Mouse (Mus musculus): ENCODE results near the gene Castor1. TPM values are rescaled to one million over a fixed set of nuclear protein-coding genes. Genes with fewer than 3 reads are reported as not detected.
A peak's percentile ranks its signal among the peaks of the same experiment; 100 is the strongest.

Castor1 gene
- polyA plus RNA-seq, 1 experiment from 2014 or later: 3.1 TPM

DNA sequence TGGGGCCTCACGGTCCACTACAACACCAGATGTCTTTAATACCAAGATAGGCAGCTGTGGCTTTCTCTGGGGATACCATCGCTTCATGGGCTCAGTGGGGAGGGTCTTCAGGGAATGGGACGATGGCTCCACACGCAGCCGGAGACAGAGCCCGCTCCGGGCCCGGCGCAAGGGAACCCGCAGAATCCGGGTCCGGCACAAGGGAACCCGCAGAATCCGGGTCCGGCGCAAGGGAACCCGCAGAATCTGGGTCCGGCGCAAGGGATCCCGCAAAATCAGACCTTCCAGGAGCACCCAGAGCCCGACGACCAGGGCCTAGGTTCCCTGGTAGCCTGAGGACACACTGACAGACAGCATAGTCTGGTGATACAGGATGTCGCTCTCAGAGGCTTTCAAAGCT is 21.7 kb downstream of the Castor1 start:
- no peaks in the 10 kb centered on the region for H3K27me3 ChIP-seq (replicated peaks)
- H3K4me2 ChIP-seq (replicated peaks): no peak overlapping the region
- no peaks in the 10 kb centered on the region for H3K9me3 ChIP-seq
- H3K4me3 ChIP-seq (replicated peaks): no peak overlapping the region
- WGBS: 91% methylated on average over 23 of the region's 23 CpGs
- H3K27ac ChIP-seq: no peak overlapping the region
- H3K9ac ChIP-seq: no peak overlapping the region
- H3K36me3 ChIP-seq: no peaks in the 10 kb centered on the region
- 0 out of 2 replicates have a peak, but pooled peaks cover 4% of the 10 kb centered on the region for H3K4me1 ChIP-seq (replicated peaks)
- no peak for ATAC-seq

DNA sequence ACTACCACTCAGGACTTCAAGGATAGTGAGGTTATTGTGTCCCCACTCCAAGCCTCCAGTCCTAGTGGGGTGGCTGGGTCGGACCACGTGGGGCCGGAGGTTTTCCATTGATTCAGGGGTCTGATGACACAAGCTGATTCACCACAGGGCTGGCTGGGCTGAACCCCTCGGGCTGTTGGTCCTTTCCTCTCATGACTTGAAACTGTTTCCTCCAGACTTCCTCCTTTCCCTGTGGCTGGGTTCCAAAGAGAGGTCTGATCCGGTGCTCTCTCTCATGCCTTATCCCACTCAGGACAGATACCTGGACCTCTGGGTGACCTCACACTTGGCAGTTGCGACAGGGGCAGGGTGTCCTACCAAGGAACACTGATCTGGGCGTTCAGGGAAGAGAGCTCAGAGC is 22.1 kb downstream of the Castor1 start:
- H3K9me3 ChIP-seq: no peaks in the 10 kb centered on the region
- H3K4me1 ChIP-seq (replicated peaks): 0 out of 2 replicates have a peak, but pooled peaks cover 4% of the 10 kb centered on the region
- H3K36me3 ChIP-seq: no peaks in the 10 kb centered on the region
- no peak overlapping the region for H3K4me3 ChIP-seq (replicated peaks)
- WGBS: 76% methylated on average over 7 of the region's 7 CpGs
- H3K9ac ChIP-seq: no peak overlapping the region
- ATAC-seq: no peak
- no peak overlapping the region for H3K27ac ChIP-seq
- H3K4me2 ChIP-seq (replicated peaks): no peak overlapping the region
- no peaks in the 10 kb centered on the region for H3K27me3 ChIP-seq (replicated peaks)

DNA sequence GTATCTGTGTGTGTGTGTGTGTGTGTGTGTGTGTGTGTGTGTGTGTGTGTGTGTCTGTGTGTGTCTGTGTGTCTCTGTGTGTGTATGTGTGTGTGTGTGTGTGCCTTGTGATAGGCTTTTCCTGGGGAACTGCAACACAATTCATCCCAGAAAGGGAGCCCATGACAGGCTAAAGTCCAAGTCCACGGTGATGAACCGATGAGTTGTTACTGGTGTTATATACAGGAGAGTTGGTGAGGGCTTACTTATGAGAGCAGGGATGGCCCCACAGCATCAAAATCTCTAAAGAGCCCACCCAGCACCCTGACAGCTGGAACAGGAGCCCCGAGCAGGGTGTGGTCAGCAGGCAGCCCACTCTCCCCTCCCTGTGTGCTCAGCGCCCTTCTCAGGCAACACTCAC is 23.2 kb downstream of the Castor1 start:
- no peak overlapping the region for H3K9ac ChIP-seq
- H3K4me3 ChIP-seq (replicated peaks): no peak overlapping the region
- ATAC-seq: peak; percentile 34; the same call in 1 of the 2 replicates
- no peaks in the 10 kb centered on the region for H3K27me3 ChIP-seq (replicated peaks)
- WGBS: 64% methylated on average over 4 of the region's 4 CpGs
- no peak overlapping the region for H3K27ac ChIP-seq
- no peaks in the 10 kb centered on the region for H3K36me3 ChIP-seq
- H3K4me2 ChIP-seq (replicated peaks): no peak overlapping the region
- 0 out of 2 replicates have a peak, but pooled peaks cover 1% of the 10 kb centered on the region for H3K4me1 ChIP-seq (replicated peaks)
- H3K9me3 ChIP-seq: no peaks in the 10 kb centered on the region

DNA sequence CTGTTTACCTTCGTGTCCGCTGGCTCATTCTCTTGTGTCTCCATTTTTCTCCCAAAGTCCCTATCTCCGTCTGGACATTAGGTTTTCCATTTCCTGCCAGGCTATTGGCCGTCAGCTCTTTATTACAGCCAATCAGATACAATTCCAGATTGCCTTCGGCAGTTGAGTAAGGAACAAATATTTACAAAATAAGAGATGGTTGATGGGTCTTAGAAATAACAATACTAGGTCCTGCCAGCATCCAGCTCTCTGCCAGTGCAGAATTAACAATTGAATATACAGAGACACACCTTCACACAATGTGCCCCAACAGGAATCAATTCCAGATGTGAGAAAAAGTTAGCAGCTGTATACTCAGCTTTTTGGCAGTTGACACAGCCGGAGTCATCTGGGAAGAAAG is 28.1 kb downstream of the Castor1 start:
- no peak overlapping the region for H3K4me3 ChIP-seq (replicated peaks)
- no peak overlapping the region for H3K27ac ChIP-seq
- no peak for ATAC-seq
- no peaks in the 10 kb centered on the region for H3K27me3 ChIP-seq (replicated peaks)
- no peaks in the 10 kb centered on the region for H3K9me3 ChIP-seq
- no peak overlapping the region for H3K4me2 ChIP-seq (replicated peaks)
- H3K36me3 ChIP-seq: no peaks in the 10 kb centered on the region
- no peaks in the 10 kb centered on the region for H3K4me1 ChIP-seq (replicated peaks)
- WGBS: 53% methylated on average over 6 of the region's 6 CpGs
- H3K9ac ChIP-seq: no peak overlapping the region

DNA sequence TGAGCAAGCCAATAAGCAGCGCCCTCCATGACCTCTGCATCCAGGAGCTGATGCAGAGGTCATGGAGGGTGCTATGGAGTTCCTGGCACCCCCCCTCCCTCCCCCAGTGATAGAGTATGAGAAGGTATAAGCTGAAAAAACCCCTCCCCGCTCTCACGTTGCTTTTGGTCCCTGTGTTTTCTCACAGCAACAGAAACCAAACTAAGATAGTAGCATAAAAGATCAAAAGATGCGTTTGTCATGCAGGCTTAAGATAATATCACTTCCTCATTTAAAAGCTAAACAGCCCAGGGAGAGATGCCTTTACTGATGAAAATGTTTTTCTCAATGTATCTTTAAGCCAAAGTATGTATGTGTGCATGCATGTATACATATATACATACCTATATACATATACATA is 28.6 kb downstream of the Castor1 start:
- no peaks in the 10 kb centered on the region for H3K36me3 ChIP-seq
- WGBS: 69% methylated on average over 4 of the region's 4 CpGs
- no peak overlapping the region for H3K4me2 ChIP-seq (replicated peaks)
- ATAC-seq: no peak
- H3K27ac ChIP-seq: no peak overlapping the region
- H3K27me3 ChIP-seq (replicated peaks): no peaks in the 10 kb centered on the region
- H3K9ac ChIP-seq: no peak overlapping the region
- no peak overlapping the region for H3K4me3 ChIP-seq (replicated peaks)
- no peaks in the 10 kb centered on the region for H3K4me1 ChIP-seq (replicated peaks)
- no peaks in the 10 kb centered on the region for H3K9me3 ChIP-seq

DNA sequence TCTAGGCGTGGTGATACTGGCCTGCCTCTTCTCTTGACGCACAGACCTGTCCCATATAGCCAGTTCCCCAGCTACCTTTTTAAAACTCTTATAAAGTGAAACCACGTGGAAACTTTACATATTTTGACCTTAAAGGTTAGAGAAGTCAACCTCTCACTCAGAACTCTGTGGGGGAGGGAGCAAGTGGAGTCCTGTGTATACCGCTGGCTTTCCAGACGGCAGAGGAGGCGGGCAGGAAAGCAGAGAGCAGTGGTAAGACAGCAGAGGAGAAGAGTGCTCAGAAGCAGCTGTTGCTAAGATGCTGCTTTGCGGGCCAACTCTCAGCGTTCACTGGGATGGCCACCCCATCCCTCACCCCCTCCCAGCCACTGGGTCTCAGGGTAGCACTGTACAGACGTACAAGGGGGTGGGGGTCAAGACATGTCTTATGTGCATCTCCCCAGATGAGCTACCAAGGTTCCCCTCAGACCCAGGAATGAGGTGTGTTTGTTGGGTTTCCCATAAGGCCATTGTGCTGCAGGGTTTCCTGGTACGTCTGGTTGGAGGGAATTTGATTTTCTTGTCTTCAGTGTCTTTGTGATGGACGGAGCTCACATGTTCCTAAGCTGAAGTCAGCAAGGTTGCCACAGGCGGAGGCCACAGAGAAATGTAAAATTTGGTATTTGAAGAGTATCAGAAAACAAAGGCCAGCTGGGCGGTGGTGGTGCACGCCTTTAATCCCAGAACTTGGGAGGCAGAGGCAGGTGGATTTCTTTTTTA is 29.4 kb downstream of the Castor1 start:
- H3K4me2 ChIP-seq (replicated peaks): no peak overlapping the region
- no peak overlapping the region for H3K4me3 ChIP-seq (replicated peaks)
- no peaks in the 10 kb centered on the region for H3K36me3 ChIP-seq
- H3K27me3 ChIP-seq (replicated peaks): no peaks in the 10 kb centered on the region
- 71% methylated on average over 14 of the region's 14 CpGs for WGBS
- ATAC-seq: no peak
- no peak overlapping the region for H3K9ac ChIP-seq
- H3K4me1 ChIP-seq (replicated peaks): no peaks in the 10 kb centered on the region
- no peak overlapping the region for H3K27ac ChIP-seq
- H3K9me3 ChIP-seq: no peaks in the 10 kb centered on the region

DNA sequence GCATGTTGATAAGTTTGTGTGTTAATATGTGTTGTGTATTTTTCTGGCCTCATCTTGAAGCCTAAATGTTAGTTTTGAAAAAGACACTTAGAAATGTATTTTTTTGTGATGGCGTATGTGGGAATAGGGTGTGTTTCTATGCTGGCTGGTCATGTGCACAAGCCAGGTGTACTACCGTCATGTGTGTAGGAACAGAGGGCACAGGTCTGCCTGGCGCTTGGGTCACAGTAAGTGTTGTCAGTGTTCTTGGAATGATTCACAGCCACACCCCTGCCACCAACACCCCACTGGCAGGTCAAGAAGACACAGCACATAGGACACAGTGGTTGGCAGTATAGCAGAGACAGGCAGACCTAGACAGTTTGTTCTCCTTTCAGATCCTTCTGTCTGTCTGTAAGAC is 31.1 kb downstream of the Castor1 start:
- no peaks in the 10 kb centered on the region for H3K36me3 ChIP-seq
- WGBS: 88% methylated on average over 3 of the region's 3 CpGs
- ATAC-seq: peak; percentile 51; the same call in 1 of the 2 replicates

DNA sequence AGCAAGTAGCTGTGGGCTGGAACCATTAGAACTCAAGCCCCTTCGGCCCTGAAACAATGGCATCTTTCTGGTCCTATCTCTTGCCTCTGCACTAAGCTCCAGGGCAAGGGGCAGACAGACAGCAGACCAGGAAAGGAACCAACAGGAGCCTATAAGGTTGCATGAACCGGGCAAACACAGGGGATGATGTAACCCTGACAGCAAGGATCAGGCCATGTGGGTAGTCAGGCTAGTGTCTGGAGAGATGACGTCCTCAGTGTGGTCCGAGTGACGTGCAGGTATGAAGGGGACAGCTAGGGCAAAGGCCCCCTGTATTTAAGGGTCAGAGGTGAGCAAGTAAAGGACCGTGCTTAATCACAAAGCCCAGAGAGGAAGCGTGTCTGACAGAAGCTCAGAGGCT is 32.3 kb downstream of the Castor1 start:
- no peak overlapping the region for H3K9ac ChIP-seq
- no peak for ATAC-seq
- H3K27me3 ChIP-seq (replicated peaks): no peaks in the 10 kb centered on the region
- no peak overlapping the region for H3K4me3 ChIP-seq (replicated peaks)
- no peaks in the 10 kb centered on the region for H3K36me3 ChIP-seq
- 70% methylated on average over 7 of the region's 7 CpGs for WGBS
- no peak overlapping the region for H3K27ac ChIP-seq
- H3K4me2 ChIP-seq (replicated peaks): no peak overlapping the region
- no peaks in the 10 kb centered on the region for H3K4me1 ChIP-seq (replicated peaks)
- no peaks in the 10 kb centered on the region for H3K9me3 ChIP-seq

More for the DNA sequence above, 31.1 kb downstream of the Castor1 start:
- Histone ChIP-seq H3K27me3 (replicated peaks) (no peaks in the 10 kb centered on the region), H3K9ac (no peak overlapping the region), H3K4me3 (replicated peaks) (no peak overlapping the region), H3K4me2 (replicated peaks) (no peak overlapping the region), H3K27ac (no peak overlapping the region), H3K4me1 (replicated peaks) (no peaks in the 10 kb centered on the region), H3K9me3 (no peaks in the 10 kb centered on the region)

DNA sequence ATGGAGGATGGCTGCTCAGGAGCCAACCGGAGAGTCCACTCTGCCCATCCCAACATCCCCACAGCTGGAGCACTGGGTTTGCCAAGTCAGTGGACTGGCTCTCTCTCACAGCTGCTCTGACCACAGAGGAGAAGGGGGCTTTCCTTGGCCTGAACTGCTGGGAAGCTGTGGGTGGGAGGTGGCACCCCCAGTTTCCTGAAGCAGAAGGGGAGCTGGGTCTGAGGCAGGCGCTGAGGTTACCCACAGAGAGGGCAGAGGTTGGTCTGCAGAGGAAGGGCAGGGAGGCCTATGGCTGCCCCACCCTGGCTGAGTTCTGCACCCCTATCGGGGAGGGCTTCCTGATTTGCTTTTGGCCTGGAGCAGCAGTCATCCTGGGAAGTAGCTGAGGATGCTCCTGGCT is 33.4 kb downstream of the Castor1 start:
- no peak for ATAC-seq
- Histone ChIP-seq H3K4me1 (replicated peaks) (0 out of 2 replicates have a peak, but pooled peaks cover 4% of the 10 kb centered on the region), H3K4me3 (replicated peaks) (no peak overlapping the region), H3K4me2 (replicated peaks) (no peak overlapping the region), H3K27ac (no peak overlapping the region), H3K9ac (no peak overlapping the region), H3K36me3 (no peaks in the 10 kb centered on the region), H3K9me3 (no peaks in the 10 kb centered on the region), H3K27me3 (replicated peaks) (no peaks in the 10 kb centered on the region)
- 66% methylated on average over 3 of the region's 3 CpGs for WGBS

DNA sequence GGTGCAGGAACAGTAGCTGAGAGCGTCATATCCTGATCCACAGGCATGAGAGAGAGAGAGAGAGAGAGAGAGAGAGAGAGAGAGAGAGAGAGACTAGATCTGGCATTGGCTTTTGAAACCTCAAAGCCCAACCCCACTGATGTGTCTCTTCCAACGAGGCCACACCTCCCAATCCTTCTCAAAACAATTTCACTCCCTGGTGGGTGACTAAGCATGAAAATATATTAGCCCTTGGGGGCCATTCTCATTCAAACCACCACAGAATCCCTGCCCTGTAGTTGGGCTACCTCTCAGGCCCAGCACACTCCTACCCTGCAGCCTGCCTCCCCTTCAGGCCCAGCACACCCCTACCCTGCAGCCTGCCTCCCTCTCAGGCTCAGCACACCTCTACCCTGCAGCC is 34.9 kb downstream of the Castor1 start:
- Histone ChIP-seq H3K27ac (no peak overlapping the region), H3K27me3 (replicated peaks) (no peaks in the 10 kb centered on the region), H3K4me3 (replicated peaks) (no peak overlapping the region), H3K36me3 (no peaks in the 10 kb centered on the region), H3K4me2 (replicated peaks) (no peak overlapping the region), H3K4me1 (replicated peaks) (0 out of 2 replicates have a peak, but pooled peaks cover 14% of the 10 kb centered on the region), H3K9ac (no peak overlapping the region), H3K9me3 (no peaks in the 10 kb centered on the region)
- no peak for ATAC-seq
- WGBS: 62% methylated on average over 2 of the region's 2 CpGs

DNA sequence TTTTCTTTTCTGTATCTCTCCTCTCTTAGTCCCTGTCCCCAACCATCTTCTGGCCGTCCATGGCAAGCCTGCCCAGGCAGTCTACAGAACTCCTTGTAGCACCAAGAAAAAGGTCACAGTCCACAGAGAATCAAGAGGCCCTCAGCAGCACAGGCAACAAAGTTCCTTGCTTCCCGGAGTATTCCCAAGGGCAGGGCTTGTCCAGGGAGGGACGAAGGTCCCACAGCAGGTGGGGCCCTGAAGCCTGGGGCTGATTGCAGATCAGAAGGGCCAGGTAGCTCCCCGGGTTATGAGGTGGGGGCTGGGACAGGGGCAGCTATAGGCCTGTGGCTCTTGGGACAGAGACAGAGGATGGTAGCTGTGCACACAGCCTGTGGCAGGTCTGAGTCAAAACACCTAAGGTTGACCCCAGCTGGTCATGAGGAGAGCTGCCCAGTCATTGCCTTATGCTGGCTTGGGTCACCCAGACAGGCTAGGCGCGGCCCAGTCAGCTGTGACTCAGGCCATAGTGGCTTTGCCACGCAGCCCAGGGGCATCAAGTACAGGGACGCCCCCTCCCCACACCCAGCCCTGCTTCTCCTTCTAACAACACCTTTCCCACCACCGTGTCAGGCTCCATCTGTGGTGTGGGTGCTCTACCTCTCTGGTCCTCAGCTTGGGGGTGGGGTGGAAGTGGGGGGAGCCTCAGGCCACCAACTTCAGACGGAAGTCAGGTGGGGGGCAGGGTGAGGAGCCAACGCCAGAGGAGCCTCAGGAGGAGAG is 39.0 kb downstream of the Castor1 start, which contains the start of gene Lif:
Gene Lif, plus strand, starts transcription at position 712 of the 762 bp plus-strand sequence.
- Histone ChIP-seq H3K9me3 (no peaks in the 10 kb centered on the region), H3K36me3 (no peaks in the 10 kb centered on the region), H3K4me3 (replicated peaks) (no peak within 1 kb of the TSS), H3K9ac (no peak within 1 kb of the TSS), H3K4me1 (replicated peaks) (peaks cover 37% of the 10 kb centered on the region), H3K27ac (peak within 1 kb of the TSS; percentile 74), H3K4me2 (replicated peaks) (peak within 1 kb of the TSS; percentile 54), H3K27me3 (replicated peaks) (no peaks in the 10 kb centered on the region)
- 57% methylated on average over 11 of the region's 11 CpGs for WGBS
- peak; percentile 79 for ATAC-seq

DNA sequence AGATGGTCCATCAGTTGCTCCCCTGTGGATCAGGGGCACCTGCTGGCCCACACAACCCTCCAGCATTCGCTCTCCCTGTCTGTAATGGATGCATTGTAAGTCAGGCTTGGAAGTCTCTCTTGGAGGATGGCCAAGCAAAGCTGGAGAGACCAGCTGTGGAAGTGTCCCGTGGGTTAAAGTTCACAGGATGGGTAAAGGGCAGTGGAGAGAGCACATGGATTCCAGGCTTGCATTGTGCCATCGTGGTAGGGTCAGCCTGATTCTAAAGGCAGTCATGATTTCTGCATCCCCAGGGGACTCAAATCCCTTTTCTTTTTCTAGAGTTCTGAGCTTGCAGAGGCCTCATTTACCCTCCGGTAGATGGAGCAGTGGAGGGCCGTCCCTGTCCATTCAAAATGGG is 39.7 kb downstream of the Castor1 start:
- no peak for ATAC-seq
- Histone ChIP-seq H3K27ac (peak overlapping the region; percentile 68), H3K4me2 (replicated peaks) (peak overlapping the region; percentile 54)

More for the DNA sequence above, 39.7 kb downstream of the Castor1 start:
- Histone ChIP-seq H3K9ac (no peak overlapping the region), H3K4me1 (replicated peaks) (peaks cover 43% of the 10 kb centered on the region), H3K9me3 (no peaks in the 10 kb centered on the region), H3K27me3 (replicated peaks) (no peaks in the 10 kb centered on the region), H3K4me3 (replicated peaks) (no peak overlapping the region), H3K36me3 (no peaks in the 10 kb centered on the region)
- WGBS: 66% methylated on average over 5 of the region's 5 CpGs

Data from intestine, embryonic 15.5 days (tissue).